Mouse (Mus musculus) megakaryocyte-erythroid progenitor cell, adult 5-6 weeks (primary cell): ENCODE results near the gene Pds5a. TPM values are rescaled to one million over a fixed set of nuclear protein-coding genes. Genes with fewer than 3 reads are reported as not detected.

Experiments
- ATAC-seq: replicated peaks from 2 replicates; pipeline ENCODE4 v1.8.0; 2016; ENCODE audit warnings: mild to moderate bottlenecking, inconsistent platforms; ENCODE audit not compliant: severe bottlenecking, poor library complexity, low FRiP score, low TSS enrichment
- total RNA-seq, 2 experiments: library from RNA; stranded (forward) in 1 of 2; stranded (reverse) in 1 of 2; fragments of 200-1000, 215-1000 nt in 1 of 2; fragments of >200 nt in 1 of 2; fragmentation: Nextera tagmentation in 1 of 2; gene quantifications; 2 replicates each; pipeline ENCODE4 v1.2.3; 2014 to 2017

Pds5a gene
- total RNA-seq, 2 experiments from 2014 or later = 204 to 244 TPM

DNA sequence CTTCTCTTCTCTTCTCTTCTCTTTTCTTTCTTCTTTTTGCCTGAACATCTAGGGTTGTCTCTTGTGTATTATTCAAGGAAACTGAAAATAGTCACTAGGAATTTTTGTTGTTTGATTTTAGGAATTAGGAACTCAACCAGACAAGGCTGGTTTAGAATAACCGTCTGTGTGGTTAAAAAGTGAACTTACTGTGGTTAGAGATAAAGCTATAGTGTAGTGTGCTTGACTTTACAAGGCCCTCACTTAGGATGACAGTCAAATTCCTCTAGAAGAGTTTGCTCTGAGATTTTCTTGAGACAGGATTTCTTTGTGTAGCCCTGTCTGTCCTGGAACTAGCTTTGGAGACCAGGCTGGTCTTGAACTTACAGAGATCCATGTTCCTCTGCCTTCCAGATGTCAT, 107.9 kb downstream of the Pds5a start:
- no peak for ATAC-seq

GRCm38 (mm10) chr5:65586291-65586690, 111.8 kb downstream of the Pds5a start:
- ATAC-seq = no peak

- ATAC-seq = no peak
These were observed 119.5 kb downstream of the Pds5a start for GRCm38 (mm10) chr5:65578545-65578944.

- ATAC-seq = no peak
These were observed 122.2 kb downstream of the Pds5a start for GRCm38 (mm10) chr5:65575896-65576295.

DNA sequence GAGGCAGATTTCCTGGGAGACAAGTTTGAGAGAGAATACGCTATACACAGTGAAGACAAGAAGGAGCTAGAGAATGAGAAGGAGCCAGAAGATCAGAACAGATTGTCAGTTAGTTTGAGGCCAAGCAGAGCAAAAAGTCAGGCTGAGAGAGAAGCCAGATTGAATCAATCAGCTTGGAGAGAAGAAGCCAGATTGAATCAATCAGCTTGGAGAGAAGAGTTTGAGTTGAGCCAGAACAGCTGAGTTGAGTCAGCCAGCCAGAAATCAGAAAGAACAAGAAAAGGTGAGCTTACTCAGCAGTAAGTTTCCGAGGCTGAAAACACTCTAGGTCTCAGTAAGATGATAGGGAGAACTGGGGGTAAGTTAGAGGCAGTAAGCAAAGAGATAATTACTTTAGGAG, 123.2 kb downstream of the Pds5a start:
- ATAC-seq = no peak

DNA sequence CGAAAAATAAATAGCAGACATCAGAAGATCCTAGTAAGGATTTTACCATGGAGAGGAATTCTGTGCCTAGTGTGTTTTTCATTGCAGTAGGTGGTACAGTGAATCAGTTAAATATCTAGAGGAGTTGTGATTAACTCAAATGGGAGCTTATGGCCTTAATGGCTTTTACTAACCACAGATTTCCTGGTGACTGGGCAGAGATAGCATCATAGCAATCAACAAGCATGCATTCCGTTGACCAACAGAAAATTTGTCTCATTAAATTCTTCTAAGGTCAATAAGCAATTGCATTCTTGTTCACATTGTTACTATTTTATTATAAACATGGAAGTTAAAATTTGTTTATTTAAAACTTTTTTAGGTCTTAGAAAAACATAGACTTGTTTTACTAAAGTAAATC, 132.6 kb downstream of the Pds5a start:
- no peak for ATAC-seq

GRCm38 (mm10) chr5:65561125-65561893, 136.8 kb downstream of the Pds5a start:
- ATAC-seq = no peak; the same call in 1 of the 2 replicates

GRCm38 (mm10) chr5:65557109-65557508, 141.0 kb downstream of the Pds5a start:
- no peak for ATAC-seq

Other genes starting within 250 kb of the Pds5a start
- not detected in 2 replicates for gene Gm43552, start 205.4 kb downstream of the Pds5a start, total RNA-seq (2014; fragmentation: Nextera tagmentation)
- gene Gm43552, start 205.4 kb downstream of the Pds5a start, total RNA-seq (2017) = not detected in 2 replicates
- 23.2 and 24.9 TPM in 2 replicates for gene Smim14, start 161.1 kb downstream of the Pds5a start, total RNA-seq (2014; fragmentation: Nextera tagmentation)
- 26.1 and 26.9 TPM in 2 replicates for gene Smim14, start 161.1 kb downstream of the Pds5a start, total RNA-seq (2017)
- gene Ube2k, start 161.0 kb downstream of the Pds5a start, total RNA-seq (2014; fragmentation: Nextera tagmentation) = 109 and 117 TPM in 2 replicates
- 53.3 and 60.8 TPM in 2 replicates for gene Ube2k, start 161.0 kb downstream of the Pds5a start, total RNA-seq (2017)
- gene N4bp2, start 65.2 kb upstream of the Pds5a start, total RNA-seq (2014; fragmentation: Nextera tagmentation) = 38.8 and 42.9 TPM in 2 replicates
- 21.0 and 22.4 TPM in 2 replicates for gene N4bp2, start 65.2 kb upstream of the Pds5a start, total RNA-seq (2017)
- gene Rhoh, start 162.9 kb upstream of the Pds5a start, total RNA-seq (2014; fragmentation: Nextera tagmentation) = 17.2 and 22.9 TPM in 2 replicates
- 22.0 and 26.8 TPM in 2 replicates for gene Rhoh, start 162.9 kb upstream of the Pds5a start, total RNA-seq (2017)
- gene Chrna9, start 236.6 kb upstream of the Pds5a start, total RNA-seq (2014; fragmentation: Nextera tagmentation) = not detected in 2 replicates
- gene Chrna9, start 236.6 kb upstream of the Pds5a start, total RNA-seq (2017) = 0.65 TPM in 1 of 2 replicates, not detected in the other